Mouse (Mus musculus) megakaryocyte progenitor cell, adult 5-6 weeks (primary cell): ENCODE data around the gene Gm3642. TPM values are rescaled to one million over a fixed set of nuclear protein-coding genes. Genes with fewer than 3 reads are reported as not detected.
"Not testable (repeated sequence)": the region's sequence is repeated elsewhere in the genome, so short reads cannot be mapped to it uniquely, and the experiment has no call there.

Experiments
- ATAC-seq: replicated peaks from 2 replicates; pipeline ENCODE4 v1.8.0; 2016; ENCODE audit warnings: mild to moderate bottlenecking, moderate TSS enrichment, inconsistent platforms; ENCODE audit not compliant: poor library complexity
- total RNA-seq, 2 experiments: library from RNA; stranded (forward) in 1 of 2; stranded (reverse) in 1 of 2; fragments of 157-497, 149-512 nt in 1 of 2; fragments of 200-1000 nt in 1 of 2; gene quantifications; 2 replicates each; pipeline versions ENCODE4 v1.2.3 to v1.2.4; 2015 to 2017

Gene Gm3642
- not detected in 2 replicates for total RNA-seq (2015)
- total RNA-seq (2017): not detected in 2 replicates

DNA sequence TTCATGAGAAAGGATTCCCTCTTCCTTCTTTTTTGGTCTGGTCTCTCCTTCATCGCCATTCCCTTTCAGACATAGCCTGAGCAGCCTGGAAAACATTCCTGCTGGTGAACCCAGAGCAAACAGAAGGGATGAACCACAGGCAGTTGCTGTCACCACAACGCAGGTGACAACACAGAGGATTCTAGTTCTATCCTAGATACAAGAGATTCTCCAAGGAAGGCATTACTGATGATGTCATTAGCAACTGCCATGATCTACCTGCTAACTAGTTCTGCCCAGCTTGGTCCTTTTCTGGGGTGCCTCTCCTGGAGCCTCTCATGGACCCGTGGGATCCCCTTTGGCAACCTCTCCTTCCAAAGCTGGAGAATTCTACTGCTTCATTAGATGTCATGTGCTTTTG is at the start of gene Gm3642:
Gene Gm3642, minus strand, starts transcription at position 101 of the 400 bp plus-strand sequence.
- not testable (repeated sequence) for ATAC-seq

GRCm38 (mm10) chr14:6889521-6890012 is 49.5 kb upstream of the Gm3642 start, which contains the start of gene Gm3667:
Gene Gm3667, minus strand, starts transcription at chr14:6889962.
- not testable (repeated sequence) for ATAC-seq

DNA sequence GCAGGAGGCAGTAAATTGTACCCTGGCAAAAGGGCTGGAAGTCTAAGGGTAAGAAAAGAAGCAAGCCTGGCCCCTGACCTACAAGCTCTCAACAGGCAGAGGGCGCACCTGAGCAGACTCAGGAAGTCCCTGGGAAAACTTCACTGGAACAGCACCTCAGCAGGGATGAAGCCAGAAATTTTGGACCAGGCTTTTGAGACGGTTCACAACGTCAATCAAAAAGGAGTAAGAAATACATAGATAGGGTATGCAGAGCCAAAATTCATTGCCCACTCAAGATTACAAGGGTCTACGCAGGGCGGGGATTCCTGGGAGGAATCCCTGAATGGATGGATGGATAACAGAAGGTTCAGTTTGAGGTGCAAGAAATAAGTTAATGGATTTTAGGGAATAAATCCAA is 48.7 kb upstream of the Gm3642 start:
- not testable (repeated sequence) for ATAC-seq

DNA sequence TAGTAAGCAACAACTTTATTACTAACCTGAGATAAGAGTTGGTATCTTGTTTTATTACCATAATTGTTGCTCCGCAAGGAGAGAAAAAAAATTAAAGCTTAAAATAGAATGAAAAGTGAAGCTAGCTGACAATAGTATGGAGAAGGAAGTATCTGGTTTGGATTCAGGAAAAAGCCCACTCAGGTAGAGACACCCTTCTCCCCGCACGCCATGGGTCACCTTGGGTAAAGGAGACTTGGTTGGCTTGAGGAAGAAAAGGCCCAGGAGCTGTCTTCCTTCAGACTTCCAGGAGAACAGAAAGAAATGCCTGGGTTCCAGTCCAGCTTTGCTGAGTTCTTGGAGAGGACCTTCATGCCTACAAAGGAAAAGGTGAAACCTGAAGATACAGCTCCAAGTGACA is 16.8 kb downstream of the Gm3642 start:
- not testable (repeated sequence) for ATAC-seq

Other genes starting within 250 kb of the Gm3642 start
- 0.27 TPM in 1 of 2 replicates, not detected in the other for gene Gm3629, start 249.7 kb downstream of the Gm3642 start, total RNA-seq (2015)
- gene Gm3629, start 249.7 kb downstream of the Gm3642 start, total RNA-seq (2017): not detected in 2 replicates
- not detected in 2 replicates for gene Gm3460, start 217.9 kb downstream of the Gm3642 start, total RNA-seq (2015)
- gene Gm3460, start 217.9 kb downstream of the Gm3642 start, total RNA-seq (2017): not detected in 2 replicates
- not detected in 2 replicates for gene Gm10251, start 156.1 kb downstream of the Gm3642 start, total RNA-seq (2015)
- gene Gm10251, start 156.1 kb downstream of the Gm3642 start, total RNA-seq (2017): not detected in 2 replicates
- gene Gm8050, start 120.1 kb downstream of the Gm3642 start, total RNA-seq (2015): not detected in 2 replicates
- gene Gm8050, start 120.1 kb downstream of the Gm3642 start, total RNA-seq (2017): not detected in 2 replicates
- 0.49 and 1.5 TPM in 2 replicates for gene Gm3636, start 98.0 kb downstream of the Gm3642 start, total RNA-seq (2015)
- gene Gm3636, start 98.0 kb downstream of the Gm3642 start, total RNA-seq (2017): not detected in 2 replicates
- gene Gm8362, start 65.9 kb downstream of the Gm3642 start, total RNA-seq (2015): not detected in 2 replicates
- gene Gm8362, start 65.9 kb downstream of the Gm3642 start, total RNA-seq (2017): not detected in 2 replicates
- not detected in 2 replicates for gene Gm3667, start 49.7 kb upstream of the Gm3642 start, total RNA-seq (2015)
- gene Gm3667, start 49.7 kb upstream of the Gm3642 start, total RNA-seq (2017): not detected in 2 replicates
- not detected in 2 replicates for gene Gm6356, start 133.5 kb upstream of the Gm3642 start, total RNA-seq (2015)
- not detected in 2 replicates for gene Gm6356, start 133.5 kb upstream of the Gm3642 start, total RNA-seq (2017)
- gene Gm10406, start 187.1 kb upstream of the Gm3642 start, total RNA-seq (2015): 0.07 TPM in 1 of 2 replicates, not detected in the other
- gene Gm10406, start 187.1 kb upstream of the Gm3642 start, total RNA-seq (2017): not detected in 2 replicates
- not detected in 2 replicates for gene Gm3685, start 204.7 kb upstream of the Gm3642 start, total RNA-seq (2015)
- gene Gm3685, start 204.7 kb upstream of the Gm3642 start, total RNA-seq (2017): not detected in 2 replicates